ENCODE assay signal across 10 mouse cellular contexts in genomic region chr14:7822693-7823092, GRCm38 (mm10). TPM values are rescaled to one million over a fixed set of nuclear protein-coding genes. Genes with fewer than 3 reads are reported as not detected.
A peak's percentile ranks its signal among the peaks of the same experiment; 100 is the strongest.
DNase-seq lines count a peak whose midpoint lies in the region.
"Had no signal": no experiment of that assay in that cellular context is flagged by ENCODE, and none has a peak within 500 bp of the region (broad histone marks: within the 10 kb centered on the region; RNA-seq: fewer than 3 reads in every experiment).

No protein-coding gene starts in this region.

- DNase-seq in heart, adult 9 months (ENCODE audit: low spot score in 2 of 2): peak; percentile 17 to 31
- DNase-seq in heart, postnatal 4 days: no peak
- peak; percentile 84 for DNase-seq in NIH3T3 (ENCODE audit: low read depth)
- DNase-seq in forelimb bud, embryonic 11.5 days (ENCODE audit: low read depth, low spot score): peak; percentile 90
- DNase-seq in limb, embryonic 10.5 days (ENCODE audit: low spot score): peak; percentile 88
- DNase-seq in spleen, adult 12 weeks (ENCODE audit: low spot score): no peak
- no peak for DNase-seq in adrenal gland, postnatal 25 days
- DNase-seq in cerebellum, adult 8-10 months: no peak
- DNase-seq: kidney, adult 8-10 months had no signal

- no peaks in the 10 kb centered on the region for H3K9me3 ChIP-seq in limb, embryonic 10.5 days (replicated peaks)
- H3K9me3 ChIP-seq: midbrain, embryonic 12.5 days had no signal

- H3K36me3 ChIP-seq in limb, embryonic 10.5 days: 0 out of 2 replicates have a peak, but pooled peaks cover 3% of the 10 kb centered on the region
- H3K36me3 ChIP-seq: midbrain, embryonic 12.5 days had no signal

- H3K4me3 ChIP-seq in limb, embryonic 10.5 days: peak overlapping the region; percentile 34
- H3K4me3 ChIP-seq: midbrain, embryonic 12.5 days had no signal

- H3K4me1 ChIP-seq in limb, embryonic 10.5 days: peaks cover 86% of the 10 kb centered on the region

- no peaks in the 10 kb centered on the region for H3K27me3 ChIP-seq in limb, embryonic 10.5 days (ENCODE audit: low read depth, poor library complexity, severe bottlenecking)

- peak overlapping the region; percentile 80 for H3K27ac ChIP-seq in limb, embryonic 10.5 days
- H3K27ac ChIP-seq: midbrain, embryonic 12.5 days had no signal

- WGBS in limb, embryonic 10.5 days: 16% methylated on average over 7 of the region's 7 CpGs

RNA-seq across cellular contexts. Expression of gene Flnb, which starts 4.9 kb away (rescaled TPM):
- 10 to 100 TPM; 42.8 to 47.3 TPM for total RNA-seq in heart, postnatal 4 days (2021)
- 18.7 and 31.3 TPM in 2 replicates for polyA plus RNA-seq in limb, embryonic 10.5 days (2016; fragmentation: Nextera tagmentation; extraction: Ambion mirVana)
- total RNA-seq in adrenal gland, postnatal 25 days (2021): 44.3 and 47.9 TPM in 2 replicates

RNA-seq across cellular contexts. Expression of gene Gm26661, which starts 31.3 kb away (rescaled TPM):
- total RNA-seq in heart, postnatal 4 days (2021): not detected
- not detected in 2 replicates for polyA plus RNA-seq in limb, embryonic 10.5 days (2016; fragmentation: Nextera tagmentation; extraction: Ambion mirVana)
- not detected in 2 replicates for total RNA-seq in adrenal gland, postnatal 25 days (2021)
- polyA plus RNA-seq: midbrain, embryonic 12.5 days had no signal

Comparison
In these comparisons a context has a peak if more than half of its experiments do, and no peak if none do; other contexts are left out.
1. DNase-seq: peak in heart, adult 9 months (2 of 2), NIH3T3 (single experiment), forelimb bud, embryonic 11.5 days (single experiment) and limb, embryonic 10.5 days (single experiment); none in heart, postnatal 4 days (single experiment), spleen, adult 12 weeks (single experiment), adrenal gland, postnatal 25 days (single experiment) and cerebellum, adult 8-10 months (single experiment).